Mouse (Mus musculus): ENCODE data around the gene Rhox2e.
"Not testable (repeated sequence)": the region's sequence is repeated elsewhere in the genome, so short reads cannot be mapped to it uniquely, and the experiment has no call there.

DNA sequence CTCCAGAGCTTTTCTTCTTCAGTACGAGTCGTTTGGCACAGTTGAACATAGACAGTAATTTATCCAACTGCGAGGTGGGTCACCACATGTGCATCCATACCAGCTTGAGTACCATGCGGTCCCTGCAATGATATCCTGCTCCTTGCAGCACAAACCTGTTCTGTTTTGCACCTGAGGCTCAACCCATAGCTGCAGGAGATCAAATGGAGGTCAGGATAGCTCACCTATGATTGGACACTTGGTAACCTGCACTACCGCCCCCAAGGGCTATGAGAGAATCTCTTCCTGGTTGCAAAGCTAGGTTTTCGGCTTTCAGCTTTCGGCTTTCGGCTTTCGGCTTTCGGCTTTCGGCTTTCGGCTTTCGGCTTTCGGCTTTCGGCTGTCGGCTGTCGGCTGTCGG, 16.2 kb upstream of the Rhox2e start, which contains the start of gene Rhox4d:
- TF ChIP-seq POLR2A (IDR thresholded peaks at IDR 0.05; ENCODE audit: low read depth, low read length); CTCF (IDR thresholded peaks at IDR 0.05; ENCODE audit: extremely low read depth, insufficient read depth, insufficient read length, insufficient replicate concordance): not testable (repeated sequence)

Data from spleen, adult 2 months (tissue).